In genomic region chr17:35196321-35196641, GRCm38 (mm10) we compare ENCODE assay signal across 9 mouse cellular contexts. TPM values are rescaled to one million over a fixed set of nuclear protein-coding genes. Genes with fewer than 3 reads are reported as not detected.
DNase-seq lines count a peak whose midpoint lies in the region; ATAC-seq and TF ChIP-seq lines count a peak whose summit lies in the region.
"Had no signal": no experiment of that assay in that cellular context is flagged by ENCODE, and none has a peak within 500 bp of the region (broad histone marks: within the 10 kb centered on the region; RNA-seq: fewer than 3 reads in every experiment).

No protein-coding gene starts in this region.

- TF ChIP-seq CTCF in kidney, adult 2 months (conservative IDR thresholded peaks at IDR 0.05; ENCODE audit: insufficient read depth, insufficient read length, low read depth, low read length): no peak
- TF ChIP-seq CTCF in bone marrow macrophage, adult 2 months (IDR thresholded peaks at IDR 0.05; ENCODE audit: low read depth, low read length): no peak

- H3K4me1 ChIP-seq in kidney, adult 2 months (ENCODE audit: control insufficient read depth, insufficient read depth, low read length): no peaks in the 10 kb centered on the region
- peaks cover 37% of the 10 kb centered on the region for H3K4me1 ChIP-seq in bone marrow macrophage, adult 2 months (ENCODE audit: control insufficient read depth, insufficient read depth, low read length)
- peaks cover 19% of the 10 kb centered on the region; the same call in 1 of the 2 replicates for H3K4me1 ChIP-seq in intestine, embryonic 14.5 days (replicated peaks; ENCODE audit: control insufficient read depth, insufficient read depth, low read length)

- no peaks in the 10 kb centered on the region for H3K9me3 ChIP-seq in intestine, embryonic 14.5 days (ENCODE audit: control insufficient read depth, low read length)

- TF ChIP-seq POLR2A in kidney, adult 2 months (IDR thresholded peaks at IDR 0.05; ENCODE audit: low read depth, low read length): no peak
- TF ChIP-seq POLR2A in bone marrow macrophage, adult 2 months (IDR thresholded peaks at IDR 0.05; ENCODE audit: borderline replicate concordance, low read depth, low read length): no peak
- TF ChIP-seq POLR2A in myocyte (IDR thresholded peaks at IDR 0.05; ENCODE audit: insufficient read length, low read depth): no peak

- no peaks in the 10 kb centered on the region for H3K27me3 ChIP-seq in kidney, adult 2 months (replicated peaks; ENCODE audit: control insufficient read depth, insufficient read depth, low read length)
- peaks cover 36% of the 10 kb centered on the region for H3K27me3 ChIP-seq in intestine, embryonic 14.5 days (replicated peaks; ENCODE audit: control insufficient read depth, insufficient read depth, low read length)
- no peaks in the 10 kb centered on the region for H3K27me3 ChIP-seq in myocyte (ENCODE audit: control insufficient read depth, insufficient read depth, insufficient read length)
- H3K27me3 ChIP-seq: Patski had no signal

- no peak overlapping the region; the same call in 1 of the 2 replicates for H3K9ac ChIP-seq in intestine, embryonic 14.5 days (ENCODE audit: low read length)

- no peak overlapping the region for H3K27ac ChIP-seq in kidney, adult 2 months (ENCODE audit: insufficient read depth, low read depth, low read length)
- no peak overlapping the region for H3K27ac ChIP-seq in bone marrow macrophage, adult 2 months (ENCODE audit: insufficient read depth, low read depth, low read length)
- no peak overlapping the region for H3K27ac ChIP-seq in intestine, embryonic 14.5 days (ENCODE audit: low read depth)

- H3K4me3 ChIP-seq in kidney, adult 2 months (ENCODE audit: insufficient read depth, low read depth, low read length): peak overlapping the region; percentile 54; the same call in 1 of the 2 replicates
- peak overlapping the region; percentile 72 for H3K4me3 ChIP-seq in bone marrow macrophage, adult 2 months (ENCODE audit: insufficient read depth, low read length)
- peak overlapping the region; percentile 26 for H3K4me3 ChIP-seq in intestine, embryonic 14.5 days (ENCODE audit: low read depth, low read length)
- H3K4me3 ChIP-seq in myocyte: peak overlapping the region; percentile 16

- DNase-seq in kidney, adult 2 months: no peak
- no peak for DNase-seq in kidney, postnatal 14 days
- DNase-seq in intestine, embryonic 14.5 days (ENCODE audit: low spot score): no peak
- DNase-seq in Muller cell, postnatal 12 days (ENCODE audit: inconsistent ontology term): no peak
- DNase-seq in gastrocnemius, adult 8-10 months (ENCODE audit: low spot score in 2 of 2): no peak
- no peak for DNase-seq in embryo, embryonic 11 days

- H3K4me2 ChIP-seq in intestine, embryonic 14.5 days (ENCODE audit: low read length): peak overlapping the region; percentile 60
- H3K4me2 ChIP-seq in myocyte (ENCODE audit: low read depth): peak overlapping the region; percentile 87

- no peaks in the 10 kb centered on the region for H3K79me2 ChIP-seq in myocyte (ENCODE audit: control insufficient read depth, insufficient read depth)

- H3ac ChIP-seq in myocyte (ENCODE audit: control insufficient read depth, insufficient read length): peak overlapping the region; percentile 45

- no peaks in the 10 kb centered on the region for H3K36me3 ChIP-seq in kidney, adult 2 months (ENCODE audit: control insufficient read depth, insufficient read depth, low read length)
- H3K36me3 ChIP-seq in intestine, embryonic 14.5 days (ENCODE audit: control insufficient read depth, insufficient read depth, low read length): no peaks in the 10 kb centered on the region
- H3K36me3 ChIP-seq in myocyte (ENCODE audit: control insufficient read depth, insufficient read depth): no peaks in the 10 kb centered on the region

- 38% methylated on average over 9 of the region's 9 CpGs for WGBS in kidney, adult 2 months
- 32% methylated on average over 9 of the region's 9 CpGs for WGBS in intestine, embryonic 14.5 days

- 0 out of 2 replicates have a peak, but pooled peaks have one; percentile 12 for ATAC-seq in intestine, embryonic 14.5 days (replicated peaks; ENCODE audit: low FRiP score, low TSS enrichment, low read depth)

TF ChIP-seq in myocyte, 11 proteins besides CTCF, POLR2A, EP300 and RAD21:
- TF ChIP-seq MYOG (IDR thresholded peaks at IDR 0.05; ENCODE audit: control insufficient read depth in 1 of 3, insufficient read depth in 1 of 3, insufficient read length in 2 of 3, low read depth in 2 of 3): peak in 1 of 3 experiments; percentile 19
- no peak for TF ChIP-seq POLR2AphosphoS2 (IDR thresholded peaks at IDR 0.05; ENCODE audit: insufficient read length, low read depth)
- peak in 2 of 3 experiments; percentile 34 to 48 for TF ChIP-seq MYOD1 (IDR thresholded peaks at IDR 0.05; ENCODE audit: control insufficient read depth in 1 of 3, insufficient read length in 2 of 3, low read depth in 2 of 3)

RNA-seq across cellular contexts. Expression of gene Ltb, which starts 2.0 kb away (rescaled TPM):
- 2.5 and 20.9 TPM in 2 replicates for polyA plus RNA-seq in kidney, adult 2 months (2012; rRNA removed)
- polyA plus RNA-seq in bone marrow macrophage, adult 2 months (2012; ENCODE audit: insufficient read depth, insufficient read length, missing spikeins): not detected in 2 replicates
- 1.1 and 1.5 TPM in 2 replicates for polyA plus RNA-seq in intestine, embryonic 14.5 days (2014; fragmentation: Nextera tagmentation; extraction: Ambion mirVana)
- 0.05 TPM for polyA plus RNA-seq in myocyte (2012; fragmentation: generic; extraction: Trizol)
- not detected for total RNA-seq in gastrocnemius, adult 8-10 months (2022)
- polyA plus RNA-seq: Patski had no signal

RNA-seq across cellular contexts. Expression of gene Tnf, which starts 5.5 kb away (rescaled TPM):
- polyA plus RNA-seq in kidney, adult 2 months (2012; rRNA removed): 0.64 and 0.94 TPM in 2 replicates
- polyA plus RNA-seq in bone marrow macrophage, adult 2 months (2012; ENCODE audit: insufficient read depth, insufficient read length, missing spikeins): 11.9 and 12.8 TPM in 2 replicates
- polyA plus RNA-seq in intestine, embryonic 14.5 days (2014; fragmentation: Nextera tagmentation; extraction: Ambion mirVana): 0.12 and 0.28 TPM in 2 replicates
- polyA plus RNA-seq in myocyte (2012; fragmentation: generic; extraction: Trizol): 0.05 TPM
- under 1 TPM in 1 of 4 experiments, not detected in 3; 0.31 TPM for total RNA-seq in gastrocnemius, adult 8-10 months (2022)
- polyA plus RNA-seq: Patski had no signal

RNA-seq across cellular contexts. Expression of gene Lst1, which starts 8.0 kb away (rescaled TPM):
- polyA plus RNA-seq in kidney, adult 2 months (2012; rRNA removed): 9.4 and 17.7 TPM in 2 replicates
- 811 and 856 TPM in 2 replicates for polyA plus RNA-seq in bone marrow macrophage, adult 2 months (2012; ENCODE audit: insufficient read depth, insufficient read length, missing spikeins)
- polyA plus RNA-seq in intestine, embryonic 14.5 days (2014; fragmentation: Nextera tagmentation; extraction: Ambion mirVana): 16.9 and 19.1 TPM in 2 replicates
- polyA plus RNA-seq in myocyte (2012; fragmentation: generic; extraction: Trizol): 4.3 TPM
- under 1 TPM in 2 of 4 experiments, not detected in 2; 0.73 to 0.92 TPM for total RNA-seq in gastrocnemius, adult 8-10 months (2022)
- polyA plus RNA-seq: Patski had no signal

RNA-seq across cellular contexts. Expression of gene Lta, which starts 8.9 kb away (rescaled TPM):
- 0.08 and 1.1 TPM in 2 replicates for polyA plus RNA-seq in kidney, adult 2 months (2012; rRNA removed)
- polyA plus RNA-seq in bone marrow macrophage, adult 2 months (2012; ENCODE audit: insufficient read depth, insufficient read length, missing spikeins): not detected in 2 replicates
- polyA plus RNA-seq in intestine, embryonic 14.5 days (2014; fragmentation: Nextera tagmentation; extraction: Ambion mirVana): 0.81 and 0.85 TPM in 2 replicates
- polyA plus RNA-seq in myocyte (2012; fragmentation: generic; extraction: Trizol): 0.26 TPM
- under 1 TPM; 0.53 to 0.76 (median 0.65) TPM for total RNA-seq in gastrocnemius, adult 8-10 months (2022)

RNA-seq across cellular contexts. Expression of gene Aif1, which starts 20.4 kb away (rescaled TPM):
- polyA plus RNA-seq in kidney, adult 2 months (2012; rRNA removed): 0.65 and 2.6 TPM in 2 replicates
- polyA plus RNA-seq in bone marrow macrophage, adult 2 months (2012; ENCODE audit: insufficient read depth, insufficient read length, missing spikeins): 420 and 469 TPM in 2 replicates
- 15.4 and 17.5 TPM in 2 replicates for polyA plus RNA-seq in intestine, embryonic 14.5 days (2014; fragmentation: Nextera tagmentation; extraction: Ambion mirVana)
- not detected for polyA plus RNA-seq in myocyte (2012; fragmentation: generic; extraction: Trizol)
- total RNA-seq in gastrocnemius, adult 8-10 months (2022): under 1 TPM in 2 of 4 experiments, not detected in 2; 0.52 to 0.72 TPM

Comparison
In these comparisons a context has a peak if more than half of its experiments do, and no peak if none do; other contexts are left out.
1. H3K4me3 ChIP-seq: peak in every context shown above with its lines; median percentile 72 in bone marrow macrophage, adult 2 months; 54 in kidney, adult 2 months; 26 in intestine, embryonic 14.5 days; 16 in myocyte.
2. RNA of gene Lst1, which starts 8.0 kb away (polyA plus RNA-seq): 811 to 856 TPM in bone marrow macrophage, adult 2 months; 16.9 to 19.1 TPM in intestine, embryonic 14.5 days, 9.4 to 17.7 TPM in kidney, adult 2 months and 4.3 TPM in myocyte (single experiment); every median in the first group is over 10 times any median in the second.